Mouse (Mus musculus): ENCODE measurements around the gene Krtap4-13.

Krtap4-13 gene

DNA sequence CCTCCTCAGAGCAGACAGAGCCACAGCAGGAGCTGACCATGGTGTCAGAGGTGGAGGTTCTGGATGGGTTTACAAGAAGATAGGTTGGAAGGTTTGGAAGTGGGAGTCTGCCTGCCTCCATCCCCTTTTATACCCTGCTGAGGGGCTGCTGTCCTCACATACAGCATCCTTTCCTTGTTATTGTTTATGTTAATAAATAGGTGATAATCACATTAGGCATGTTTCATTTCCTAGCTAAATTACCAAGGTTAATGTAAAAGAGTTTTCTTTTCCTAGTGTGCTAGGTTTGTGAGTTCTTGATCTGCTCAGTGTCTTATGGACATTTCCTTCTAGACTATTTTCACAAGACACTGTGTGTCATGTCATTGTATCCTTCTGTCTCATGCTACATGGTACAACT lies at the start of gene Krtap4-13:
Krtap4-13 (minus strand) TSS at position 101 of the 400 bp plus-strand sequence.

DNA sequence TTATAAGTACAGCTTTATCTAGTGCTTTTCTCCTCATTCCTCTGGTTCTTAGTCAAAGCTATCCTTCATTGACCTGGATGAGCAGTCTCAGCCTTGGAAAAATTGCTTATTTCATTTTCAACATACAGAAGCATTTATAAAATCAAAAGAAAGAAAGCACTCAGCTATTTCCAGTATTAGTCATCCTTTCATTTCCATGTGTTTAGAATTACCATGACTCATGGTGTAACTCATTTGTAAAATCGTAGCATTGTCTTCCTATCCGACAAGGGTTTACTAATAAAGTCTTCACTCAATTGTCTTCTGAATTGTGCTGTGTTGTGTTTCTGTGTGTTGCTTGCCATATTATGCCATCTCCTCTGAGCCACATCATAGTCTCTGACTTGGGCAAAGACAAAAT lies 49.1 kb upstream of the Krtap4-13 start:
- 35% methylated on average over 2 of the region's 2 CpGs for WGBS

DNA sequence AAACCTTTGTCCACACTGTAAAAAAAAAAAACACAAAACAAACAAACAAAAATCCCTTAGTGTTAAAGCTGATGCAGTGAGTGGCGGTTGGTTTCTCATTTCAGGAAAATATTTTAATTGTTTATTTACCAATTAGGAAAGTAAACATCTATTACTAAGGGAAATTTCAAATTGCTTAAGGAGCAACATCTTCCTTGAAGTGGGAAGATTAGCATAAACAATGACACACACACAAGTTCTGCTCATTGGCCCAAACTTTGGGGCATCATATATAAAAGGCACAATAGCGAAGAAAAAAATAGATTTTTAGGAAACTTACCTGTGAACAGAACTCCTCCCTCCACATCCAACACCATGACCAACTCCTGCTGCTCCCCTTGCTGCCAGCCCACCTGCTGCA lies 47.9 kb upstream of the Krtap4-13 start, which contains the start of gene Gm11568:
Gm11568 (plus strand) TSS at position 301 of the 400 bp plus-strand sequence.
- WGBS: 87% methylated on average over 2 of the region's 2 CpGs

DNA sequence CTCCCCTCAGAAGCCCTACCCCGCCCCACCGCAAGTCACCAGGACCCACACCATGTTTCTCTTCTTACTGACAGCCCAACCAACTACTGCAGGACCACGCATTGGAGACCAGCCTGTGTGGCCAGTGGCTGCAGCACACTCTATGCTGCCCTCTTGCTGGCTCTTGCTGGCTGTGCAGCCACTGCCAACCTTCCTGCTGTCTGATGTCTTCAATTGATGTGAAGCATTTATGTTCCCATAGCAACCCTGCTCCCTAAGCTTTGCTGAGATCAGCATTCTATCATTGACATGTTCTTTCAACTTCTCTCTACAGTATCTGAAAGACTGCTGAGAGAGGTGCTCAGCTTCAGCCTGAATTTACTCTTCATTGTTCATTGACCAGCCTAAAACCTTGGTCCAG lies 44.4 kb upstream of the Krtap4-13 start:
- 64% methylated on average over 3 of the region's 3 CpGs for WGBS

DNA sequence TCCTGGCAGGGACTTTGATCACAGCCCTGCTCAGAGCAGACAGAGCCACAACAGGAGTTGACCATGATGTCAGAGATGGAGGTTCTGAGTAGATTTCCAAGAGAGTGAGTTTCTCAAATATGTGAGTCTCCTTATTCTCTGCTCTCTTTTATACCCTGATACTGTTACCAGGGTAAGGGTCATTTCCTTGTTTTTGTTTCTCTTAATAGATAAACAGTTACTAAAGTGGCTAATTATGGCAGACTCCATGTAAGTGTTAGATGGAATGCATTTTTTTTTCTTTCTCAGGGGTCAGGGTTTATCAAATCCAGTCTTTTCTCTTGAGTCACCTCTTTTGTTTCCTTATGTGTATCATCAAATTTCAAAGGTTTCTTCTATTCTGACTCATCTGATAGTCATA lies 41.8 kb upstream of the Krtap4-13 start, which contains the start of gene Krtap4-16:
Krtap4-16 (minus strand) TSS at position 101 of the 400 bp plus-strand sequence.

DNA sequence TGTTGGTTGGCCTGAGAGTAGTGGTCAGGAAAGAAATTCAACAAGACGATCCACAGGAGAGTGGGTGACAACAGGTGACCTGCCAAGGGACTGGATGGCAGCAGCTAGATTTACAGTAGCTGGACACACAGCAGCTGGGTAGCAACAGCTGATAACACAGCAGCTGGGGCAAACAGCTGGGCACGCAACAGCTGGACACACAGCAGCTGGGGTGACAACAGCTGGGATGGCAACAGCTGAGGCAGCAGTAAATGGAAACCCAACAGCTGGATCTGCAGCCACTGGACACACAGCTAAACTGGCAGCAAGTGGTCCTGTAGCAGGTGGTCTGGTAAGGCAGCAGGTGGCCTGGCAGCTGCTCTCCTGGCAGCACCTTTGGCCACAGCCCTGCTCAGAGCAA lies 37.1 kb upstream of the Krtap4-13 start:
- 95% methylated on average over 2 of the region's 2 CpGs for WGBS

DNA sequence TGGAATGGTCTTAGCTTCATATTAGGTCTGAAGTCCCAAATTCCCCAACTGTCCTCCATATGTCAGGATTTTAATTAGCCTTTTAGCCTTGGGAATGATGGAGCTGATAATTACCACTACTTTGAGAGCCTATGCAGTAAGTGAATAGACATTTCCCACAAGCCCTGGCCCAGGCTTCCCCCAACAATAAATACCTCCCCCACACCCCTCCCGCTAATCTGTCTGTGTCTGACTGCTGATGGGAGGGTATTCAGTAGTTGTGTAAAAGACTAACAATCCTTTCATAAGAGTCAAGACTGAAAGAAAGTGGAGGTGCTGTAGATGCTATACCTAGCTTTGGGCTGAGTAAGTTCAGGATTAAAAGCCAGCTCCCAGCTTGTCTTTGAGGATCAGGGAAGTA lies 32.5 kb upstream of the Krtap4-13 start:
- 71% methylated on average over 1 of the region's 1 CpGs for WGBS

DNA sequence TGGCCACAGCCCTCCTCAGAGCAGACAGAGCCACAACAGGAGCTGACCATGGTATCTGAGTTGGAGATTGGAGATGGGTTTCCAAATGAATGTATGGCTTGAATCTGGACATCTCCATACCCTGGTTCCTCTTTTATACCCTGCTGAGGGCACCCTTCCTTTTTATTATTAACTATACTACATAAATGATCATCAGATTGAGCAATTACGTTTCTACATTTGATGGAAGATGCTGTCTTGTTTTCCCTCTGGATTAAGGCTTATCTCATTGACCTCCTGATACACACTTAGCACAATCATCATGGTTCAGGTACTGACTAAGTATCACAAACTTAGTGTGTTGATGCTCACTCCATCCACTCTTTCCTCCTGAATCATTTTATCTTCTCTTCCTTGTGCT lies 28.3 kb upstream of the Krtap4-13 start, which contains the start of gene 2300003K06Rik:
2300003K06Rik (minus strand) TSS at position 101 of the 400 bp plus-strand sequence.
- WGBS: 92% methylated on average over 1 of the region's 1 CpGs

DNA sequence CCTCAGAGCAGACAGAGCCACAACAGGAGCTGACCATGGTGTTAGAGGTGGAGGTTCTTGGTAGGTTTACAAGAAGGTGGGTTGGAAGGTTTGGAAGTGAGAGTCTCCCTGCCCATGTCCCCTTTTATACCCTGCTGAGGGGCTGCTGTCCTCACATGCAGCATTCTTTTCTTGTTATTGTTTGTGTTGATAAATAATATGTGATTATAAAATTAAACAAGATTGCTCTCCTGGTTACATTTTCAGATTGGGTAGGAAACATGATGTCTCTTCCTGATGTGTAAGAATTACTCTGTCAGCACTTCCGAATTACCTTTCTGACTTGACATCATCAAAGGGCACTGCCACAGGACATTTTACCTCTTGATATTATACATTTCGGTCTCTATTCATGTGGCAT lies 5.9 kb upstream of the Krtap4-13 start, which contains the start of gene Gm11564:
Gm11564 (minus strand) TSS at position 101 of the 400 bp plus-strand sequence.
- WGBS: 81% methylated on average over 2 of the region's 2 CpGs

DNA sequence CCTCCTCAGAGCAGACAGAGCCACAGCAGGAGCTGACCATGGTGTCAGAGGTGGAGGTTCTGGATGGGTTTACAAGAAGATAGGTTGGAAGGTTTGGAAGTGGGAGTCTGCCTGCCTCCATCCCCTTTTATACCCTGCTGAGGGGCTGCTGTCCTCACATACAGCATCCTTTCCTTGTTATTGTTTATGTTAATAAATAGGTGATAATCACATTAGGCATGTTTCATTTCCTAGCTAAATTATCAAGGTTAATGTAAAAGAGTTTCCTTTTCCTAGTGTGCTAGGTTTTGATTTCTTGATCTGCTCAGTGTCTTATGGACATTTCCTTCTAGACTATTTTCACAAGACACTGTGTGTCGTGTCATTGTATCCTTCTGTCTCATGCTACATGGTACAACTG lies 5.3 kb downstream of the Krtap4-13 start, which contains the start of gene Gm11554:
Gm11554 (minus strand) TSS at position 101 of the 400 bp plus-strand sequence.
- WGBS: no CpG with 5 or more reads among the region's 1 CpGs

DNA sequence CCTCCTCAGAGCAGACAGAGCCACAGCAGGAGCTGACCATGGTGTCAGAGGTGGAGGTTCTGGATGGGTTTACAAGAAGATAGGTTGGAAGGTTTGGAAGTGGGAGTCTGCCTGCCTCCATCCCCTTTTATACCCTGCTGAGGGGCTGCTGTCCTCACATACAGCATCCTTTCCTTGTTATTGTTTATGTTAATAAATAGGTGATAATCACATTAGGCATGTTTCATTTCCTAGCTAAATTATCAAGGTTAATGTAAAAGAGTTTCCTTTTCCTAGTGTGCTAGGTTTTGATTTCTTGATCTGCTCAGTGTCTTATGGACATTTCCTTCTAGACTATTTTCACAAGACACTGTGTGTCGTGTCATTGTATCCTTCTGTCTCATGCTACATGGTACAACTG lies 10.9 kb downstream of the Krtap4-13 start, which contains the start of gene Gm11569:
Gm11569 (minus strand) TSS at position 101 of the 400 bp plus-strand sequence.
- WGBS: no CpG with 5 or more reads among the region's 1 CpGs

DNA sequence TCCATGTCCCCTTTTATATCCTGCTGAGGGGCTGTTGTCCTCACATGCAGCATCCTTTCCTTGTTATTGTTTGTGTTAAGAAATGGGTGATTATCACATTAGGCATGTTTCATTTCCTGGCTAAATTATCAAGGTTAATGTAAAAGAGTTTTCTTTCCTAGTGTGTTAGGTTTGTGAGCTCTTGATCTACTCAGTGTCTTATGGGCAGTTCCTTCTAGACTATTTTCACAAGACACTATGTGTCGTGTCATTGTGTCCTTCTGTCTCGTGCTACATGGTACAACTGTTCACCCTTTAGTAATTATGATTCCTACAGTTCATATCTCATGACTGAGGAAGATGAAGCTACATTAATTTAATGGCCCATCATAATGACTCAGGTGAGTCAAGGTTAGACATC lies 16.3 kb downstream of the Krtap4-13 start, which contains the start of gene Gm11596:
Gm11596 (minus strand) TSS at position 101 of the 400 bp plus-strand sequence.
- 82% methylated on average over 2 of the region's 2 CpGs for WGBS

DNA sequence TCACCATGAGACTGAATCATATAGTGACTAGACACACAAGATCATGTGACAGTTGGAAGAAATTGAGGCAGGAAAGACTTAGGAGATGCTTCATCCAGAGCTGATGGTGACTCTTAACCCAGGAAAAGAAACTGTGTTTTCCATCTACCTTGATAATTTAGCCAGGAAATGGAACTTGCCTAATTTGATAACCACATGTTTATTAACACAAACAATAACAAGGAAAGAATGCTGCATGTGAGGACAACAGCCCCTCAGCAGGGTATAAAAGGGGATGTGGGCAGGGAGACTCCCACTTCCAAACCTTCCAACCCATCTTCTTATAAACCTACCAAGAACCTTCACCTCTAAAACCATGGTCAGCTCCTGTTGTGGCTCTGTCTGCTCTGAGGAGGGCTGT lies 24.8 kb downstream of the Krtap4-13 start, which contains the start of gene Krtap4-9:
Krtap4-9 (plus strand) TSS at position 301 of the 400 bp plus-strand sequence.

DNA sequence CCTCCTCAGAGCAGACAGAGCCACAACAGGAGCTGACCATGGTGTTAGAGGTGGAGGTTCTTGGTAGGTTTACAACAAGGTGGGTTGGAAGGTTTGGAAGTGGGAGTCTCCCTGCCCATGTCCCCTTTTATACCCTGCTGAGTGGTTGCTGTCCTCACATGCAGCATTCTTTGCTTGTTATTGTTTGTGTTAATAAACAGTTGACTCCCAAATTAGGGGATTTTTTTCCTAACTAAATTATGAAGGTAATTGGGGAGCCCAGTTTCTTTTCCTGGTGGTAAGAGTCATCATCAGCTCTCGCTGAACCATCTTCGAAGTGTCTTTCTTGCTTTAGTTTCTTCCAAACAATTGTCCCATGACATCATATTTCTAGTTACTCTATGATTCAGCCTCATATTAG lies 29.1 kb downstream of the Krtap4-13 start, which contains the start of gene Krtap4-8:
Krtap4-8 (minus strand) TSS at position 101 of the 400 bp plus-strand sequence.
- 95% methylated on average over 2 of the region's 2 CpGs for WGBS

DNA sequence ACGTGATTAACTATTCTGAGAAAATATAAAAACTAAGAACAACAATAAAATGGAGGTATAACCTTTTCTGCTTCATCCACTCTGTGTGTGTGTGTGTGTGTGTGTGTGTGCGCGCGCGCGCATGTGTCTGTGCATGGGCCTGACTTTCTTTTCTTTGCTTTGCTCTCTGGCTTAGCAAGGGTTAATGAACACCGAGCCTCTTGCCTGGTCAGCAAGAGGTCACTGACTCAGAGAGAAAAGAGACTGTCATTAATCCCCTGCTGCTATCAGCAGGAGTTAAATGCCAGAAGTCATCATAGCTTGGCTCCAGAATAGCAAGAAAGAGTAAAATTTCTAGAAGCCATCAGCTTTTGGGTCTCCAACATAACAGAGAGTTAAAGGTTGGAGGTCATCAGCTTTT lies 31.3 kb downstream of the Krtap4-13 start:
- WGBS: 68% methylated on average over 7 of the region's 7 CpGs

DNA sequence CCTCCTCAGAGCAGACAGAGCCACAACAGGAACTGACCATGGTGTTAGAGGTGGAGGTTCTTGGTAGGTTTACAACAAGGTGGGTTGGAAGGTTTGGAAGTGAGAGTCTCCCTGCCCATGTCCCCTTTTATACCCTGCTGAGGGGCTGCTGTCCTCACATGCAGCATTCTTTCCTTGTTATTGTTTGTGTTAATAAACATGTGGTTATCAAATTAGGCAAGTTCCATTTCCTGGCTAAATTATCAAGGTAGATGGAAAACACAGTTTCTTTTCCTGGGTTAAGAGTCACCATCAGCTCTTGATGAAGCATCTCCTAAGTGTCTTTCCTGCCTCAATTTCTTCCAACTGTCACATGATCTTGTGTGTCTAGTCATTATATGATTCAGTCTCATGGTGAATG lies 36.9 kb downstream of the Krtap4-13 start, which contains the start of gene Gm11595:
Gm11595 (minus strand) TSS at position 101 of the 400 bp plus-strand sequence.

DNA sequence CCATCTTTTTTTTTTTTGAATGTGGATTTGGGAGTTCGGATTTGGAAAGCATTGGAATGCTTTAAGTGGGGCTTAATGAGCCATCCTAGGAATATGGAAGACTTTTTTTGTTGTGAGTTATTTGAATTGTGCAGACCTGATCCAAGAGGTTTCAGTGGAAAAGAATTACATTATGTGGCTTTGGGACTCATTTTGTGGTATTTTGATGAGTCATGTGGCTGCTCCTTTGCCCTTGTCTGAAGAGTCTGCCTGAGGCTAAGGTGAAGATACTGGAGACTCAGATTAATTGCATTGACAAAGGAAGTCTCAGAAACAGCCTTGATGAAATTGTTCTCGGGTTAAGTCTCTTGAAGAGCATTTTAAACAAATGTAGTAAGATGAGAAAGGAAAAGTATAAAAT lies 41.3 kb downstream of the Krtap4-13 start:
- 78% methylated on average over 2 of the region's 2 CpGs for WGBS

Data from cerebral cortex, adult 2 months (tissue).